Mouse (Mus musculus) heart, postnatal 0 days (tissue): Measurements from ENCODE around the gene Myg1.

Experiments used
- CTCF ChIP-seq: IDR thresholded peaks from 2 replicates; pipeline ENCODE4 v1.5.1; 2016; ENCODE audit warnings: antibody characterized with exemption, control low read depth, low read depth
- EP300 ChIP-seq: IDR thresholded peaks from 2 replicates; pipeline ENCODE4 v1.6.1; 2016; ENCODE audit warnings: antibody characterized with exemption, low read depth

GRCm38 (mm10) chr15:102377810-102378262 is 46.3 kb downstream of the Myg1 start:
- no peak for TF ChIP-seq CTCF
- no peak for TF ChIP-seq EP300
